Mouse (Mus musculus) forebrain, embryonic 15.5 days (tissue): ENCODE measurements around the gene Sema6b. TPM values are rescaled to one million over a fixed set of nuclear protein-coding genes. Genes with fewer than 3 reads are reported as not detected.

ENCODE experiments used
- ATAC-seq: fragments of 200-750 bp; cut with Nextera tagmentation; replicated peaks from 2 replicates; pipeline ENCODE4 v1.8.0; 2017; ENCODE audit warnings: mild to moderate bottlenecking, moderate TSS enrichment, moderate library complexity
- H3K27ac ChIP-seq: fragments of 300-500 bp; sonication (generic); replicated peaks from 2 replicates; pipeline ENCODE4 v1.5.1; 2015; ENCODE audit warnings: mild to moderate bottlenecking, inconsistent platforms
- H3K27me3 ChIP-seq: fragments of 300-500 bp; sonication (generic); 2 replicates; pipeline ENCODE4 v1.6.1; 2015; ENCODE audit warnings: inconsistent platforms
- H3K36me3 ChIP-seq: fragments of 300-500 bp; sonication (generic); 2 replicates; pipeline ENCODE4 v1.6.1; 2015; ENCODE audit warnings: mild to moderate bottlenecking, inconsistent platforms
- H3K4me1 ChIP-seq: fragments of 300-500 bp; sonication (generic); 2 replicates; pipeline ENCODE4 v1.6.1; 2015; ENCODE audit warnings: inconsistent platforms
- H3K4me2 ChIP-seq: fragments of 300-500 bp; sonication (generic); replicated peaks from 2 replicates; pipeline ENCODE4 v1.6.1; 2015; ENCODE audit warnings: mild to moderate bottlenecking, inconsistent platforms
- H3K4me3 ChIP-seq: fragments of 300-500 bp; sonication (generic); 2 replicates; pipeline ENCODE4 v1.5.1; 2015; ENCODE audit warnings: mild to moderate bottlenecking, inconsistent platforms
- H3K9ac ChIP-seq: fragments of 300-500 bp; sonication (generic); replicated peaks from 2 replicates; pipeline ENCODE4 v1.6.1; 2015; ENCODE audit warnings: mild to moderate bottlenecking, inconsistent platforms
- H3K9me3 ChIP-seq: fragments of 300-500 bp; sonication (generic); 2 replicates; pipeline ENCODE4 v1.6.1; 2016; ENCODE audit warnings: inconsistent platforms
- whole genome bisulfite sequencing: fragments of 180-500 bp; shearing (Covaris S2); methylation state at CpG from one replicate; pipeline ENCODE4 v1.1.7; 2015; ENCODE audit warnings: mixed read lengths; 5-methylcytosine and 5-hydroxymethylcytosine counted together
- polyA plus RNA-seq: library from polyadenylated mRNA; unstranded; fragments of >200 nt; fragmentation: Nextera tagmentation; extraction: Ambion mirVana; gene quantifications from 2 replicates; pipeline ENCODE4 v1.2.1, GENCODE M21; 2015

Sema6b gene
- 13.6 and 14.2 TPM in 2 replicates for polyA plus RNA-seq

- under 1% methylated on average over 79 of the region's 79 CpGs for WGBS
- H3K9ac ChIP-seq: peak within 1 kb of the TSS; percentile 76
- peak within 1 kb of the TSS; percentile 77 for H3K4me2 ChIP-seq
- H3K36me3 ChIP-seq: no peaks in the 10 kb centered on the region
- peaks cover 14% of the 10 kb centered on the region; the same call in 1 of the 2 replicates for H3K27me3 ChIP-seq
- no peaks in the 10 kb centered on the region for H3K9me3 ChIP-seq
- ATAC-seq: peak; percentile 50
- peaks cover 39% of the 10 kb centered on the region for H3K4me1 ChIP-seq
- peak within 1 kb of the TSS; percentile 77 for H3K27ac ChIP-seq
- peak within 1 kb of the TSS; percentile 84 for H3K4me3 ChIP-seq
Measured at GRCm38 (mm10) chr17:56139858-56140595, at the start of gene Sema6b. Gene Sema6b, minus strand, starts transcription at chr17:56140343.

GRCm38 (mm10) chr17:56185281-56186141 is 45.4 kb upstream of the Sema6b start:
- H3K27me3 ChIP-seq: no peaks in the 10 kb centered on the region
- H3K36me3 ChIP-seq: peaks cover 49% of the 10 kb centered on the region
- H3K27ac ChIP-seq: peak overlapping the region; percentile 25
- peaks cover 12% of the 10 kb centered on the region for H3K4me1 ChIP-seq
- no peak overlapping the region for H3K9ac ChIP-seq
- H3K9me3 ChIP-seq: no peaks in the 10 kb centered on the region
- no peak overlapping the region for H3K4me3 ChIP-seq
- no peak for ATAC-seq
- no peak overlapping the region for H3K4me2 ChIP-seq
- 48% methylated on average over 11 of the region's 11 CpGs for WGBS

GRCm38 (mm10) chr17:56183658-56184103 is 43.5 kb upstream of the Sema6b start, which contains the start of gene Mydgf:
Gene Mydgf, minus strand, starts transcription at chr17:56183920.
- Histone ChIP-seq H3K27ac (peak within 1 kb of the TSS; percentile 61), H3K9ac (peak within 1 kb of the TSS; percentile 80), H3K36me3 (peaks cover 48% of the 10 kb centered on the region), H3K4me3 (peak within 1 kb of the TSS; percentile 83), H3K27me3 (no peaks in the 10 kb centered on the region), H3K4me2 (peak within 1 kb of the TSS; percentile 94), H3K9me3 (no peaks in the 10 kb centered on the region), H3K4me1 (peaks cover 12% of the 10 kb centered on the region)
- WGBS: under 1% methylated on average over 47 of the region's 47 CpGs
- peak; percentile 96 for ATAC-seq

GRCm38 (mm10) chr17:56182975-56183657 is 43.0 kb upstream of the Sema6b start:
- Histone ChIP-seq H3K36me3 (peaks cover 45% of the 10 kb centered on the region), H3K4me2 (peak overlapping the region; percentile 94), H3K27me3 (no peaks in the 10 kb centered on the region), H3K9me3 (no peaks in the 10 kb centered on the region), H3K9ac (peak overlapping the region; percentile 80), H3K4me3 (peak overlapping the region; percentile 83), H3K27ac (peak overlapping the region; percentile 61), H3K4me1 (peaks cover 12% of the 10 kb centered on the region)
- 1% methylated on average over 14 of the region's 14 CpGs for WGBS
- peak; percentile 49 for ATAC-seq

GRCm38 (mm10) chr17:56175416-56175815 is 35.3 kb upstream of the Sema6b start:
- no peak for ATAC-seq
- Histone ChIP-seq H3K9me3 (no peaks in the 10 kb centered on the region), H3K27ac (no peak overlapping the region), H3K36me3 (peaks cover 43% of the 10 kb centered on the region), H3K9ac (no peak overlapping the region), H3K4me1 (peaks cover 5% of the 10 kb centered on the region; the same call in 1 of the 2 replicates), H3K4me2 (no peak overlapping the region), H3K4me3 (no peak overlapping the region), H3K27me3 (no peaks in the 10 kb centered on the region)
- WGBS: 98% methylated on average over 3 of the region's 3 CpGs

- H3K27ac ChIP-seq: no peak overlapping the region
- no peak overlapping the region for H3K4me2 ChIP-seq
- no peak overlapping the region for H3K4me3 ChIP-seq
- peaks cover 6% of the 10 kb centered on the region; the same call in 1 of the 2 replicates for H3K4me1 ChIP-seq
- 60% methylated on average over 10 of the region's 10 CpGs for WGBS
- no peak overlapping the region for H3K9ac ChIP-seq
- no peak for ATAC-seq
- no peaks in the 10 kb centered on the region for H3K9me3 ChIP-seq
- H3K27me3 ChIP-seq: no peaks in the 10 kb centered on the region
- peaks cover 29% of the 10 kb centered on the region for H3K36me3 ChIP-seq
Measured at GRCm38 (mm10) chr17:56173401-56174046, 33.4 kb upstream of the Sema6b start.

GRCm38 (mm10) chr17:56171881-56172280 is 31.7 kb upstream of the Sema6b start:
- Histone ChIP-seq H3K36me3 (peaks cover 16% of the 10 kb centered on the region), H3K27ac (no peak overlapping the region), H3K4me1 (peaks cover 6% of the 10 kb centered on the region; the same call in 1 of the 2 replicates), H3K9ac (no peak overlapping the region), H3K4me3 (no peak overlapping the region), H3K27me3 (no peaks in the 10 kb centered on the region), H3K4me2 (no peak overlapping the region), H3K9me3 (no peaks in the 10 kb centered on the region)
- ATAC-seq: no peak
- 95% methylated on average over 17 of the region's 17 CpGs for WGBS

DNA sequence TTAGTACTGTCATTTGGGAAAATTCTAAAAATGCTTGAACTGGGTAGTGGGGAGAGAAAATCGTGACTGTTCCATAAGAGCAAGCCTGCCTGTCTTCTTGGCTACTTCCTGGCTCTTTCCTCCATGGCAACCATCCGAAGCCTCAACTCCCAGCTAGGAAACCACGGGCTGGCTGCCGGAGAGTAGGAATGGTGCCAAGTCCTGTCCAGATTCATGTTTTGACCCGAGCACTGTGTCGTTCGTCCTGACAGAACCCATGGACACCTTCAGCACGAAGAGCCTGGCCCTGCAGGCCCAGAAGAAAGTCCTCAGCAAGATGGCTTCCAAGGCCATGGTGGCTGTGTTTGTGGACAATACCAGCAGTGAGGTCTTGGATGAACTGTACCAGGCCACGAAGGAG is 31.3 kb upstream of the Sema6b start:
- H3K4me2 ChIP-seq: no peak overlapping the region
- no peaks in the 10 kb centered on the region for H3K27me3 ChIP-seq
- no peak for ATAC-seq
- H3K27ac ChIP-seq: no peak overlapping the region
- 78% methylated on average over 9 of the region's 9 CpGs for WGBS
- H3K4me1 ChIP-seq: peaks cover 6% of the 10 kb centered on the region; the same call in 1 of the 2 replicates
- no peaks in the 10 kb centered on the region for H3K9me3 ChIP-seq
- peaks cover 11% of the 10 kb centered on the region for H3K36me3 ChIP-seq
- no peak overlapping the region for H3K4me3 ChIP-seq
- H3K9ac ChIP-seq: no peak overlapping the region

DNA sequence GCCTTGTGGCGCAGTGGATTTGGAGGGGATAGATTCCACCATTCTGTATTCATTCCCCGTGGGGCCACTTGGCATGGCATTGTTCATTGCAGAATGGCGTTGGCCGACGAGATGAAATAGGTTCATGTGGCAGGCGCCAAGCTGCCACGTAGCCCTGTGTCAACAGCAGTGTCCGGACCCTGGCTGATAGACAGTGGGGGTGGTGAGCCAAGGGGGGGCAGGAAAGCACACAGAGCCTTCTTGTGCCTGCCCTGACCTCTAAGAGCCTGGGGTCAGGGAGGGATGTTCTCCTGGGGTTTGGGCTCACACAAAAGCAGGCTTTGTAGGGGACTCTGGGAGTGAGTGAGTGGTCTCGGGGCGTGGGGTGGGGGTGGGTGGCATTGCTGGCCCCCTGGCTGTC is 30.5 kb upstream of the Sema6b start:
- peaks cover 6% of the 10 kb centered on the region; the same call in 1 of the 2 replicates for H3K4me1 ChIP-seq
- no peak overlapping the region for H3K27ac ChIP-seq
- ATAC-seq: no peak
- H3K4me2 ChIP-seq: no peak overlapping the region
- H3K9me3 ChIP-seq: no peaks in the 10 kb centered on the region
- 13% methylated on average over 10 of the region's 10 CpGs for WGBS
- no peaks in the 10 kb centered on the region for H3K27me3 ChIP-seq
- peaks cover 8% of the 10 kb centered on the region; the same call in 1 of the 2 replicates for H3K36me3 ChIP-seq
- H3K4me3 ChIP-seq: no peak overlapping the region
- no peak overlapping the region for H3K9ac ChIP-seq

DNA sequence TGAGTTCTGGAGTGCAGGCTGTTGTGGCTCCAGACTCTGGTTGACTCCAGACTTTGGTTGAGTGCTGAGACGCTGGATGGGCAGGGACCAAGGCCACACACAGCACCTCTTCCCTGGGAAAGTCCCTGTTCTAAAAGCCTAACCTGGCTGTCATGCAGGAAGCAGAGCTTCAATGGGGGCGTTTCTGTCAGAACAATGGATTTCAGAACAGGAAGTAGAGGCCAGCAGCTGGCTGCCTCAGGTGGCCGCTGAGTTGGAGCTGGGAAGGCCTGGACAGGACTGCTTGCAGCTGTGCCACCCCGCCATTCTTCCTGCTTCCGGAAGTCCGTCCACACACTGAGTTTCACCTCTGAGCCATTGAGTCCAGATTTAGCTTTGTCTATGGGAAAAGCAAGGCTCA is 29.7 kb upstream of the Sema6b start:
- no peak overlapping the region for H3K4me3 ChIP-seq
- no peak overlapping the region for H3K27ac ChIP-seq
- H3K9me3 ChIP-seq: no peaks in the 10 kb centered on the region
- WGBS: 64% methylated on average over 6 of the region's 6 CpGs
- H3K4me1 ChIP-seq: peaks cover 6% of the 10 kb centered on the region; the same call in 1 of the 2 replicates
- ATAC-seq: no peak
- no peaks in the 10 kb centered on the region for H3K27me3 ChIP-seq
- no peak overlapping the region for H3K4me2 ChIP-seq
- no peak overlapping the region for H3K9ac ChIP-seq
- 0 out of 2 replicates have a peak, but pooled peaks cover 2% of the 10 kb centered on the region for H3K36me3 ChIP-seq

- no peak overlapping the region for H3K4me2 ChIP-seq
- H3K9ac ChIP-seq: no peak overlapping the region
- no peaks in the 10 kb centered on the region for H3K9me3 ChIP-seq
- ATAC-seq: no peak
- no peaks in the 10 kb centered on the region for H3K27me3 ChIP-seq
- H3K4me3 ChIP-seq: no peak overlapping the region
- no peaks in the 10 kb centered on the region for H3K36me3 ChIP-seq
- no peak overlapping the region for H3K27ac ChIP-seq
- H3K4me1 ChIP-seq: peaks cover 18% of the 10 kb centered on the region
- WGBS: 65% methylated on average over 11 of the region's 11 CpGs
Measured at GRCm38 (mm10) chr17:56165671-56166070, 25.5 kb upstream of the Sema6b start.
